Mouse (Mus musculus): ENCODE measurements around the gene Gtf2a2. TPM values are rescaled to one million over a fixed set of nuclear protein-coding genes. Genes with fewer than 3 reads are reported as not detected.

Gtf2a2 gene
- polyA plus RNA-seq, 1 experiment from 2014 or later: 246 TPM

DNA sequence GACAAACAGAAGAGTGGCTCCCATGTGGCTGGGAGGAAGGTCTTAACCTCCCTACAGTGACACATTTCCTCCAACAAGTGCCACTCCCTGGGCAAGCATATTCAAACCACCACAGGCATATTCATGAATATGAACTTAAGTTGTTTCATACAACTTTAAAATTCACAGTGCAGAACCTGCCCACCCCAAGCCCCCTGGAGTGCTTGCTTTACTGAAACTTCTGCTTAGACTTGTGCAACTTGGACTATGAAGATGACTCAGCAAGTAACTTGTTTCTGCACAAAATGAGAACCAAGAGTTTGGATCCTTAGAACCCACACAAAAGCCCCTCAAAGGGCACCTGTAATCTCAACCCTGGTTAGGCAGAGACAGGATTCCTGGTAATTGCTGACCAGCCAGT, 12.3 kb downstream of the Gtf2a2 start:
- ATAC-seq (replicated peaks; ENCODE audit: insufficient number of reproducible peaks, low FRiP score, low TSS enrichment, low read depth) (no peak), DNase-seq (ENCODE audit: low spot score) (no peak)
- Histone ChIP-seq H3K27me3 (ENCODE audit: control insufficient read depth, insufficient read depth, low read length) (no peaks in the 10 kb centered on the region), H3K27ac (replicated peaks; ENCODE audit: low read depth, low read length) (no peak overlapping the region), H3K4me2 (ENCODE audit: low read depth, low read length) (no peak overlapping the region), H3K4me1 (ENCODE audit: control insufficient read depth, insufficient read depth, low read length) (no peaks in the 10 kb centered on the region), H3K9ac (replicated peaks; ENCODE audit: low read length) (no peak overlapping the region), H3K36me3 (replicated peaks; ENCODE audit: control insufficient read depth, insufficient read depth, low read depth, low read length) (peaks cover 2% of the 10 kb centered on the region), H3K4me3 (ENCODE audit: low read depth, low read length) (no peak overlapping the region), H3K9me3 (replicated peaks; ENCODE audit: control insufficient read depth, low read length) (no peaks in the 10 kb centered on the region)

DNA sequence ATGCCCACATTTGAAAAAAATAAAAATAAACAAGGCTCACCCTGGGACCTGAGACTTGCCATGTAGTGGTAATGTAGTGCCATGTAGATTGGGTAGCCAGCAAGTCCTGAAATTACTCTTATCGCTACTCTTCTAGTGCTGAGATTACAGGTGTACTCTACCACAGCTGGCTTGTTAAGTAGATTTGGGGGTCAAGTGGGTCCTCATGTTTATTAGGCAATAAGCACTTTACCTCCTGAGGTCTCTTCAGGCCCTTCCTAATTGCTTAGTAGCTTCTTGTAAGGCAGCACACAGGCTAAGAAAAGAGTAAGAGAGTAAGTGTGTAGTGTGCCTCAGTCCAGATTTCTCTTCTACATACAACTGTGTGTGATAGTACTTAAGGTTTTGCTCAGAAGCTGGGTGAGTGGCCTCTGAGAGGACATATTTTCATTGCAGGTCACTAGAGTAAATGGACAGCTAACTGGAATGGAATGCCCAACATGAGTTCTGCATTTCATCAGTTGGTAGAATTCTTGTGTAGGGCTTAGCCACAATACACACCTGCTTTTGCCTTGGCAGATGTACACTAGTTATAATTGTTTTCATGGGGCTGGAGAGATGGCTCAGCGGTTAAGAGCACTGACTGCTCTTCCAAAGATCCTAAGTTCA, 13.1 kb downstream of the Gtf2a2 start:
- Histone ChIP-seq H3K9ac (replicated peaks; ENCODE audit: low read length) (no peak overlapping the region), H3K4me3 (ENCODE audit: low read depth, low read length) (no peak overlapping the region), H3K36me3 (replicated peaks; ENCODE audit: control insufficient read depth, insufficient read depth, low read depth, low read length) (no peaks in the 10 kb centered on the region), H3K27me3 (ENCODE audit: control insufficient read depth, insufficient read depth, low read length) (no peaks in the 10 kb centered on the region), H3K27ac (replicated peaks; ENCODE audit: low read depth, low read length) (no peak overlapping the region), H3K4me2 (ENCODE audit: low read depth, low read length) (no peak overlapping the region), H3K4me1 (ENCODE audit: control insufficient read depth, insufficient read depth, low read length) (no peaks in the 10 kb centered on the region), H3K9me3 (replicated peaks; ENCODE audit: control insufficient read depth, low read length) (no peaks in the 10 kb centered on the region)
- ATAC-seq (replicated peaks; ENCODE audit: insufficient number of reproducible peaks, low FRiP score, low TSS enrichment, low read depth) (no peak), DNase-seq (ENCODE audit: low spot score) (no peak)
- WGBS: 85% methylated on average over 2 of the region's 2 CpGs

DNA sequence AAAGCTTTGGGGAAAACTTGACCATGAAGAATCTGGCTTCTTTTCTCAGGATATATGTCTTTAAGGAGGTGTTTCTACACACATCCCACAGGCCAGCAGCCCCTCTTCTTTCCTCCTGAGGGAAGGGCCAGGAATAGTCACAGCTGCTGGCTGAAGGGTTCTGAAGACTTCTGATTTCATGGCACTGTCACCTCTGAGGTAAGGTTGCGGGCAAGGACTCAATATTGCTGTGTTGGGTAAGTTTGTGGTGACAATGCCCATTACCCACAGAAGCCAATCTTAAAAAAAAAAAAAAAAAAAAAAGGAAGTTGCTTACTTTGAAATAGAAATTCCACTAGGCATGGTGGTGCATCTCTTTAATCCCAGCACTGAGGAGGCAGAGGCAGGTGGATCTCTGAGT, 19.8 kb downstream of the Gtf2a2 start:
- H3K9ac ChIP-seq (replicated peaks; ENCODE audit: low read length): no peak overlapping the region
- WGBS: 92% methylated on average over 1 of the region's 1 CpGs

DNA sequence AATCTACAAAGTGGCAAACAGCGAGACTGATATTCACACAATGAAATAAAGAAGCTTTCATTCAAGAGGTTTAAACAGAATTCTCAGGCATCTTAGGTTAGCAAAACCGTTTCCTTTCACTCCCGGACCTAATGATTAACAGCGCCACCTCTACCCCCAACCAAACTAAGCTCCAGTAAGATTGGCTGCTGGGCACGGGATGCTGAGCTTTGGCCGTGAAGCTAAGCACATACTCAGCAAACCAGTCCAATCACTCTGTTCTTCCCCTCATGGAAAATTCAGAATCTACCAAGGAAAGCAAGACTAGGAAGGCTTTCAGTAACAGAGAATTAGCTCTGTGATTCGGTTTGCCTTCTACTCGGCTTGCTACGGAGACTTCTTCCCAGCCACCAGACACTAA, 20.7 kb downstream of the Gtf2a2 start:
- 70% methylated on average over 9 of the region's 9 CpGs for WGBS
- Histone ChIP-seq H3K4me1 (ENCODE audit: control insufficient read depth, insufficient read depth, low read length) (no peaks in the 10 kb centered on the region), H3K27me3 (ENCODE audit: control insufficient read depth, insufficient read depth, low read length) (no peaks in the 10 kb centered on the region), H3K4me2 (ENCODE audit: low read depth, low read length) (no peak overlapping the region), H3K9ac (replicated peaks; ENCODE audit: low read length) (no peak overlapping the region), H3K4me3 (ENCODE audit: low read depth, low read length) (no peak overlapping the region), H3K36me3 (replicated peaks; ENCODE audit: control insufficient read depth, insufficient read depth, low read depth, low read length) (no peaks in the 10 kb centered on the region), H3K27ac (replicated peaks; ENCODE audit: low read depth, low read length) (no peak overlapping the region), H3K9me3 (replicated peaks; ENCODE audit: control insufficient read depth, low read length) (no peaks in the 10 kb centered on the region)
- DNase-seq (ENCODE audit: low spot score) (no peak), ATAC-seq (replicated peaks; ENCODE audit: insufficient number of reproducible peaks, low FRiP score, low TSS enrichment, low read depth) (no peak)

More for the DNA sequence above, 19.8 kb downstream of the Gtf2a2 start:
- no peak for ATAC-seq (replicated peaks; ENCODE audit: insufficient number of reproducible peaks, low FRiP score, low TSS enrichment, low read depth)
- no peak overlapping the region for H3K4me3 ChIP-seq (ENCODE audit: low read depth, low read length)
- no peak overlapping the region for H3K27ac ChIP-seq (replicated peaks; ENCODE audit: low read depth, low read length)
- no peaks in the 10 kb centered on the region for H3K27me3 ChIP-seq (ENCODE audit: control insufficient read depth, insufficient read depth, low read length)
- H3K4me1 ChIP-seq (ENCODE audit: control insufficient read depth, insufficient read depth, low read length): no peaks in the 10 kb centered on the region
- H3K36me3 ChIP-seq (replicated peaks; ENCODE audit: control insufficient read depth, insufficient read depth, low read depth, low read length): no peaks in the 10 kb centered on the region
- no peak for DNase-seq (ENCODE audit: low spot score)
- H3K9me3 ChIP-seq (replicated peaks; ENCODE audit: control insufficient read depth, low read length): no peaks in the 10 kb centered on the region
- H3K4me2 ChIP-seq (ENCODE audit: low read depth, low read length): no peak overlapping the region

DNA sequence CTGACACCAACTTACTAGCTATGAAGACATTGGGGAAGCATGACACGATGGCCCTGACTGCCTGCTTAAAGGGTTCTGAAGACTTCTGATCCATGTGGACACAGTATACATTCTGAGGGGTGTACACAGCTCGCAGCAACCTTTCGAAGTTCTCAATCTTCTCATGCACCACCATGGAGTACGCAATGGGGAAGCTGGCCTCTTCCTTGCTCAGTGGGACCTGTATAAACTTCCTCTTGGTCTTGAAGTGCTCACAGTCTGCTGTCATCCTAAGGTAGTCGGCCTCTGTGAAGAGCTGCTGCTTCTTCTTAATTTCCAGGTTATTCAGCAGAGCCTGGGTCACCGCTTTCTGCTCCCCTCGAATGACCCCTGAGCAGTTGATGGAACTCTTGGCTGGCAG, 22.4 kb downstream of the Gtf2a2 start:
- no peak overlapping the region for H3K4me3 ChIP-seq (ENCODE audit: low read depth, low read length)
- ATAC-seq (replicated peaks; ENCODE audit: insufficient number of reproducible peaks, low FRiP score, low TSS enrichment, low read depth) (no peak), DNase-seq (ENCODE audit: low spot score) (no peak)
- H3K4me2 ChIP-seq (ENCODE audit: low read depth, low read length): no peak overlapping the region
- WGBS: 89% methylated on average over 7 of the region's 7 CpGs
- H3K27ac ChIP-seq (replicated peaks; ENCODE audit: low read depth, low read length): no peak overlapping the region
- H3K9ac ChIP-seq (replicated peaks; ENCODE audit: low read length): no peak overlapping the region
- H3K36me3 ChIP-seq (replicated peaks; ENCODE audit: control insufficient read depth, insufficient read depth, low read depth, low read length): no peaks in the 10 kb centered on the region
- no peaks in the 10 kb centered on the region for H3K4me1 ChIP-seq (ENCODE audit: control insufficient read depth, insufficient read depth, low read length)
- H3K27me3 ChIP-seq (ENCODE audit: control insufficient read depth, insufficient read depth, low read length): no peaks in the 10 kb centered on the region
- no peaks in the 10 kb centered on the region for H3K9me3 ChIP-seq (replicated peaks; ENCODE audit: control insufficient read depth, low read length)

DNA sequence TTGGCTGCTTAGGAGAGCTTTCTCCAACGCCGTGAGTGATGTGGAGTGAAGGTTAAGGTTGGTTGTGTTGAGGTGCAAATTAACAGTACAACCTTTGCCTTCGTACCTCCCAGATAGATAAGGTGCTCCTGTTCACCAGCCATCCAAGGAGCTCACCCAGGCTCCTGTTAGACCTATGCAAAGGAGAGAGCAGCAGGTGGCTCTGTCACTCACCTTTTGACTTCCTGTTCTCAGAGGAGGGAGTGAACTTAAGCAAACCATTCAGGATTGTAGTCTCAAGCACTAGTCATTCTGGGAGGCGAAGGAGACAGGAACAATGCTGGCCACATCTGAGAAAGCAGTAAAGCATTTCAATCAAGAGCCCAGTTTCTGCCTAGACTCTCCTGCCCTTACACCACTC, 24.3 kb downstream of the Gtf2a2 start:
- 70% methylated on average over 4 of the region's 4 CpGs for WGBS
- H3K4me2 ChIP-seq (ENCODE audit: low read depth, low read length): no peak overlapping the region
- H3K27me3 ChIP-seq (ENCODE audit: control insufficient read depth, insufficient read depth, low read length): no peaks in the 10 kb centered on the region
- no peaks in the 10 kb centered on the region for H3K4me1 ChIP-seq (ENCODE audit: control insufficient read depth, insufficient read depth, low read length)
- ATAC-seq (replicated peaks; ENCODE audit: insufficient number of reproducible peaks, low FRiP score, low TSS enrichment, low read depth) (no peak), DNase-seq (ENCODE audit: low spot score) (no peak)
- H3K9ac ChIP-seq (replicated peaks; ENCODE audit: low read length): no peak overlapping the region
- H3K4me3 ChIP-seq (ENCODE audit: low read depth, low read length): no peak overlapping the region
- H3K9me3 ChIP-seq (replicated peaks; ENCODE audit: control insufficient read depth, low read length): no peaks in the 10 kb centered on the region
- no peaks in the 10 kb centered on the region for H3K36me3 ChIP-seq (replicated peaks; ENCODE audit: control insufficient read depth, insufficient read depth, low read depth, low read length)
- no peak overlapping the region for H3K27ac ChIP-seq (replicated peaks; ENCODE audit: low read depth, low read length)

DNA sequence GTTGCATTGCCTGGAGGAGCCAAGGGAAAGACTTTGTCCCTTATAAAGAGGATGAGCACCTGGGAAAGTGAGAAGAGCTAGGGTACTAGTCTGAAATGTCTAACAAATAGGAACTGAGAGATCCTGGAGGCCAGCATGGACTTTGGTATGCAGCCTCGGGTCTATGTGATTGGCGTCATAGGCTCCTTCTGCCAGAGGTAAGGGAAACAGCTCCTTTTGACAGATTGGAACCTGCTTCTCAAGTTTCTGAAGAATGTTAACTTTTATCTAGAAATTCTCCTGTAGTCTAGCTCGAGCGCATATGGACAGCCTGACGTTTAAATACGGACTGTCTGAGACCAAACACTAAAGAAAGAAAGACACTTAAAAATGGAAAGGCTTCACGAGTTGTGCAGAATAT, 25.6 kb downstream of the Gtf2a2 start, which contains the start of gene Gcnt3:
Gcnt3 (minus strand) TSS at position 101 of the 400 bp plus-strand sequence.
- 79% methylated on average over 7 of the region's 7 CpGs for WGBS
- Histone ChIP-seq H3K9me3 (replicated peaks; ENCODE audit: control insufficient read depth, low read length) (no peaks in the 10 kb centered on the region), H3K4me1 (ENCODE audit: control insufficient read depth, insufficient read depth, low read length) (no peaks in the 10 kb centered on the region), H3K4me2 (ENCODE audit: low read depth, low read length) (no peak within 1 kb of the TSS), H3K9ac (replicated peaks; ENCODE audit: low read length) (no peak within 1 kb of the TSS), H3K27ac (replicated peaks; ENCODE audit: low read depth, low read length) (no peak within 1 kb of the TSS), H3K4me3 (ENCODE audit: low read depth, low read length) (no peak within 1 kb of the TSS), H3K27me3 (ENCODE audit: control insufficient read depth, insufficient read depth, low read length) (no peaks in the 10 kb centered on the region), H3K36me3 (replicated peaks; ENCODE audit: control insufficient read depth, insufficient read depth, low read depth, low read length) (no peaks in the 10 kb centered on the region)
- no peak for ATAC-seq (replicated peaks; ENCODE audit: insufficient number of reproducible peaks, low FRiP score, low TSS enrichment, low read depth)
- DNase-seq (ENCODE audit: low spot score): no peak

DNA sequence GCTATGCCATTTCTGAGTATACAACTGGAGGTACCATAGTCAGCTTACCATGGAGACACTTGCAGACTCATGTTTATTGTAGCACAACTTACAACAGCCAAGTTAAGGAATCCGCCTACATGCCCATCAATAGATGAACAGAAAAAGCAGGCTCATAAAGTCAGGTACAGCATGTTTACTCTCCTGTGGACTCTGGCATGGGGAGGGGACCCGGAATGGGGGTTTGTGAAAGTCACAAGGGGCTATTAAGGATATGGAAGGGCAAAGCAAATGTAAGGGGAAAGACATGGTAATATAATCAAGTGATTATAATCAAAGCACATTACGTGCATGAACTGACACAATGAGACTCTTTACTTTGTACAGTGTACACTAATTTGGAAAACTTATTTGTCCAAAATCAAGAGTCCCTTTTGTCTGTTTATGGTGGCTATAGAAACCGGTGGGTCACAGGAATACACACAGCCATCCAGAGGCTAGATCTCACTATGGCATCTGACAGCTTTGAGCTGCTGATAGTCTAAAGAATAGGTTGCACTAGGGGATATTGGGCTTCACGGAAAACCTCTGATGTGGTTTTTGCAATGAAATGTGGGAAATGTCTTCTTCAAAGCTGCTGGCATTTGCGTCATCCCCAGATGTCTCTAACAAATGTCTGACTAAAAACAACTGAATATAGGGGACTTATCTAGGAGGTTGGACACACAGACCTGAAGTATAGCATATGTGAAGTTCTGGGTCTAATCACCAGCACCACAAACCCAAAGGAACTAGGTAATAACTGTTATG, 27.4 kb downstream of the Gtf2a2 start:
- 86% methylated on average over 6 of the region's 6 CpGs for WGBS
- Histone ChIP-seq H3K36me3 (replicated peaks; ENCODE audit: control insufficient read depth, insufficient read depth, low read depth, low read length) (no peaks in the 10 kb centered on the region), H3K27me3 (ENCODE audit: control insufficient read depth, insufficient read depth, low read length) (no peaks in the 10 kb centered on the region), H3K4me3 (ENCODE audit: low read depth, low read length) (no peak overlapping the region), H3K27ac (replicated peaks; ENCODE audit: low read depth, low read length) (no peak overlapping the region), H3K9ac (replicated peaks; ENCODE audit: low read length) (no peak overlapping the region), H3K4me2 (ENCODE audit: low read depth, low read length) (no peak overlapping the region), H3K9me3 (replicated peaks; ENCODE audit: control insufficient read depth, low read length) (no peaks in the 10 kb centered on the region), H3K4me1 (ENCODE audit: control insufficient read depth, insufficient read depth, low read length) (no peaks in the 10 kb centered on the region)
- DNase-seq (ENCODE audit: low spot score): no peak
- ATAC-seq (replicated peaks; ENCODE audit: insufficient number of reproducible peaks, low FRiP score, low TSS enrichment, low read depth): no peak

Measured in embryonic facial prominence, embryonic 11.5 days (tissue).